Comparison of ENCODE assay signal across 9 mouse cellular contexts in the genomic region with DNA sequence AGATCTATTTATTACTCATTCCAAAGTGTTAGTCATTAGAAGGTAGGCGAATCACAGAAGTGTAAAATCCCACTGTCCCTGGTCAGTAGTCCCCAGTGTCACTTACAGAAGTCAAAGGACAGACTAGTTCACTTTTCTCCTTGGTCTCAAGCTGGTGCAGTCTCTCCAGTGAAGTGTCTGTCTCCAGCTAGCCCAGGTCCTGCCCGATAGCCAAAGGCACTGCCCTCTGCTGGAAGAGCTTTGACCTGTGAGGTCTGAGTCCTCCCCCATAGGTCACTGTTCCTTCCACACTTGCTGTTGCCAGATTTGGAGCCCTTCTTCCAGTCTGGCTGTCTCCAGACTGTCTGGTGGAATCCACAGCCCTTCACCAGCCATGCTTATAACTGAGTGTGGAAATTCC. TPM values are rescaled to one million over a fixed set of nuclear protein-coding genes. Genes with fewer than 3 reads are reported as not detected.
DNase-seq lines count a peak whose midpoint lies in the region; ATAC-seq and TF ChIP-seq lines count a peak whose summit lies in the region.
"Had no signal": no experiment of that assay in that cellular context is flagged by ENCODE, and none has a peak within 500 bp of the region (broad histone marks: within the 10 kb centered on the region; RNA-seq: fewer than 3 reads in every experiment).

No protein-coding gene starts in this region.

- H3K79me2 ChIP-seq in CH12.LX (replicated peaks; ENCODE audit: control insufficient read depth, extremely low read depth, insufficient read depth, poor library complexity, severe bottlenecking), result peaks cover 6% of the 10 kb centered on the region

- no peaks in the 10 kb centered on the region for H3K36me3 ChIP-seq in forebrain, embryonic 11.5 days (ENCODE audit: control insufficient read depth, insufficient read depth, low read length)
- H3K36me3 ChIP-seq in forebrain, embryonic 15.5 days, result 0 out of 2 replicates have a peak, but pooled peaks cover 1% of the 10 kb centered on the region
- peaks cover 2 to 4% of the 10 kb centered on the region in 2 experiments for H3K36me3 ChIP-seq in CH12.LX (replicated peaks in 1 of 2; ENCODE audit: control insufficient read depth in 1 of 2, insufficient read depth in 1 of 2, low read length in 1 of 2)
- no peaks in the 10 kb centered on the region for H3K36me3 ChIP-seq in midbrain, postnatal 0 days (ENCODE audit: insufficient read depth, low read length)
- H3K36me3 ChIP-seq: limb, embryonic 13.5 days had no signal

- DNase-seq in forebrain, embryonic 11.5 days (ENCODE audit: low spot score), result peak; percentile 51
- DNase-seq in CH12.LX (ENCODE audit: extremely low read depth), result peak; percentile 49
- DNase-seq in cerebellum, adult 18-20 months, result peak; percentile 30 to 56
- peak; percentile 69 to 74 for DNase-seq in heart, adult 18-20 months
- DNase-seq in large intestine, adult 2 months (ENCODE audit: low read depth, low spot score), result peak; percentile 18
- peak; percentile 25 for DNase-seq in midbrain, postnatal 0 days (ENCODE audit: low spot score)
- DNase-seq in yolk sac, embryonic 10.5 days (ENCODE audit: low spot score), result peak; percentile 63

- no peaks in the 10 kb centered on the region for H3K4me1 ChIP-seq in forebrain, embryonic 11.5 days (replicated peaks; ENCODE audit: control insufficient read depth, insufficient read depth, low read length)
- peaks cover 10% of the 10 kb centered on the region; the same call in 1 of the 2 replicates for H3K4me1 ChIP-seq in forebrain, embryonic 15.5 days
- 0 out of 4 replicates have a peak, but pooled peaks cover 0 to 3% of the 10 kb centered on the region in 2 experiments for H3K4me1 ChIP-seq in CH12.LX (ENCODE audit: control insufficient read depth in 1 of 2, insufficient read depth in 2 of 2)
- H3K4me1 ChIP-seq in midbrain, postnatal 0 days (ENCODE audit: insufficient read depth, low read length), result no peaks in the 10 kb centered on the region

- peak in 1 of 2 experiments; percentile 62; a peak in 2 of 4 replicates for TF ChIP-seq CTCF in CH12.LX (conservative IDR thresholded peaks at IDR 0.05 in 1 of 2, IDR thresholded peaks at IDR 0.05 in 1 of 2; ENCODE audit: low read depth in 2 of 2, low read length in 2 of 2)
- TF ChIP-seq CTCF in midbrain, postnatal 0 days (IDR thresholded peaks at IDR 0.05), result peak; percentile 50

- H3K27ac ChIP-seq in forebrain, embryonic 11.5 days (ENCODE audit: low read depth, low read length), result no peak overlapping the region
- H3K27ac ChIP-seq in forebrain, embryonic 15.5 days (replicated peaks), result no peak overlapping the region
- no peak overlapping the region for H3K27ac ChIP-seq in CH12.LX (ENCODE audit: insufficient read depth, low read depth)
- H3K27ac ChIP-seq in midbrain, postnatal 0 days (ENCODE audit: low read depth, low read length), result no peak overlapping the region

- no peak overlapping the region for H3K9ac ChIP-seq in forebrain, embryonic 11.5 days (ENCODE audit: low read length)
- no peak overlapping the region for H3K9ac ChIP-seq in forebrain, embryonic 15.5 days (replicated peaks)
- peak overlapping the region; percentile 93 for H3K9ac ChIP-seq in CH12.LX (ENCODE audit: insufficient read depth, low read depth)
- H3K9ac ChIP-seq in midbrain, postnatal 0 days (replicated peaks; ENCODE audit: low read length, poor library complexity, severe bottlenecking), result no peak overlapping the region
- H3K9ac ChIP-seq: limb, embryonic 13.5 days had no signal

- TF ChIP-seq POLR2A in CH12.LX (IDR thresholded peaks at IDR 0.05; ENCODE audit: low read depth, low read length), result no peak

- ATAC-seq in forebrain, embryonic 11.5 days (replicated peaks; ENCODE audit: low FRiP score), result no peak
- ATAC-seq in forebrain, embryonic 15.5 days (replicated peaks), result no peak
- no peak for ATAC-seq in midbrain, postnatal 0 days (ENCODE audit: low FRiP score)

- H3K27me3 ChIP-seq in forebrain, embryonic 11.5 days (ENCODE audit: control insufficient read depth, insufficient read depth, low read length), result no peaks in the 10 kb centered on the region
- no peaks in the 10 kb centered on the region for H3K27me3 ChIP-seq in forebrain, embryonic 15.5 days
- H3K27me3 ChIP-seq in CH12.LX (replicated peaks), result no peaks in the 10 kb centered on the region
- H3K27me3 ChIP-seq in midbrain, postnatal 0 days (ENCODE audit: insufficient read depth, low read length), result no peaks in the 10 kb centered on the region
- H3K27me3 ChIP-seq: limb, embryonic 13.5 days had no signal

- dilution Hi-C loops in CH12.LX (cut with MboI; ENCODE audit: extremely low pct_ligation_motif_present, extremely low pct_unique_long_range_greater_than_20kb, low sequenced_read_pairs), result no loop called here

- TF ChIP-seq EP300 in CH12.LX (IDR thresholded peaks at IDR 0.05; ENCODE audit: low read length), result no peak

- TF ChIP-seq RAD21 in CH12.LX (IDR thresholded peaks at IDR 0.05; ENCODE audit: low read depth, low read length), result peak; percentile 33

- H3K9me3 ChIP-seq in forebrain, embryonic 11.5 days (ENCODE audit: control insufficient read depth, low read length), result no peaks in the 10 kb centered on the region
- no peaks in the 10 kb centered on the region for H3K9me3 ChIP-seq in forebrain, embryonic 15.5 days
- H3K9me3 ChIP-seq in CH12.LX (replicated peaks; ENCODE audit: low read length), result no peaks in the 10 kb centered on the region
- H3K9me3 ChIP-seq in midbrain, postnatal 0 days (ENCODE audit: low read length), result no peaks in the 10 kb centered on the region
- H3K9me3 ChIP-seq: limb, embryonic 13.5 days had no signal

- no peak overlapping the region for H3K4me3 ChIP-seq in forebrain, embryonic 11.5 days (ENCODE audit: low read depth, low read length)
- H3K4me3 ChIP-seq in forebrain, embryonic 15.5 days, result no peak overlapping the region
- H3K4me3 ChIP-seq in CH12.LX (replicated peaks in 1 of 3; ENCODE audit: low read depth in 2 of 3, low read length in 2 of 3, poor library complexity in 1 of 3), result peak overlapping the region; percentile 56 to 74 (median 58)
- no peak overlapping the region for H3K4me3 ChIP-seq in midbrain, postnatal 0 days (ENCODE audit: low read depth, low read length)

- no peak overlapping the region for H3K4me2 ChIP-seq in forebrain, embryonic 11.5 days (ENCODE audit: low read depth, low read length, severe bottlenecking)
- no peak overlapping the region for H3K4me2 ChIP-seq in forebrain, embryonic 15.5 days (replicated peaks)
- peak overlapping the region; percentile 67; the same call in 1 of the 2 replicates for H3K4me2 ChIP-seq in CH12.LX (ENCODE audit: insufficient read depth, low read depth, poor library complexity, severe bottlenecking)
- no peak overlapping the region for H3K4me2 ChIP-seq in midbrain, postnatal 0 days (ENCODE audit: low read depth, low read length, poor library complexity, severe bottlenecking)

- 37% methylated on average over 2 of the region's 2 CpGs for WGBS in forebrain, embryonic 11.5 days
- 36% methylated on average over 2 of the region's 2 CpGs for WGBS in forebrain, embryonic 15.5 days
- WGBS in large intestine, adult 2 months, result 23% methylated on average over 2 of the region's 2 CpGs
- WGBS in midbrain, postnatal 0 days, result 36% methylated on average over 2 of the region's 2 CpGs

- in situ Hi-C loops in CH12.LX (cut with MboI; ENCODE audit: low pct_ligation_motif_present, low pct_unique_long_range_greater_than_20kb, low sequenced_read_pairs), result loop anchor here (25.0 kb wide), 1 partner anchor 383 kb away; no protein-coding TSS in a partner anchor

TF ChIP-seq in CH12.LX, 34 proteins besides CTCF, POLR2A, EP300 and RAD21:
- peak; percentile 55 for TF ChIP-seq SMC3 (IDR thresholded peaks at IDR 0.05; ENCODE audit: low read depth, low read length)
- TF ChIP-seq RCOR1 (conservative IDR thresholded peaks at IDR 0.05; ENCODE audit: low read depth, low read length), result no peak

RNA-seq across cellular contexts. Expression of gene Rap2c, which starts 2.1 kb away (rescaled TPM):
- 21.9 and 25.9 TPM in 2 replicates for polyA plus RNA-seq in forebrain, embryonic 11.5 days (2014; fragmentation: Nextera tagmentation; extraction: Ambion mirVana)
- 13.7 and 13.9 TPM in 2 replicates for polyA plus RNA-seq in forebrain, embryonic 15.5 days (2015; fragmentation: Nextera tagmentation; extraction: Ambion mirVana)
- 10.0 and 12.2 TPM in 2 replicates for total RNA-seq in CH12.LX (2012; rRNA removed)
- total RNA-seq in CH12.LX (2014; rRNA removed), result 31.7 and 34.7 TPM in 2 replicates
- 22.9 and 28.8 TPM in 2 replicates for polyA plus RNA-seq in CH12.LX (2012; ENCODE audit: insufficient read length, low read depth)
- 10 to 100 TPM; 21.8 to 25.6 TPM for total RNA-seq in heart, adult 18-20 months (2021)
- polyA plus RNA-seq in large intestine, adult 2 months (2012; rRNA removed), result 5.3 and 9.0 TPM in 2 replicates
- 20.9 and 22.8 TPM in 2 replicates for total RNA-seq in midbrain, postnatal 0 days (2014; rRNA removed)
- polyA plus RNA-seq in midbrain, postnatal 0 days (2015; fragmentation: Nextera tagmentation; extraction: Ambion mirVana), result 8.5 and 10.0 TPM in 2 replicates

Comparison
In these comparisons a context has a peak if more than half of its experiments do, and no peak if none do; other contexts are left out.
1. DNase-seq: peak in every context shown above with its lines; median percentile 72 in heart, adult 18-20 months; 63 in yolk sac, embryonic 10.5 days; 51 in forebrain, embryonic 11.5 days; 49 in CH12.LX; 43 in cerebellum, adult 18-20 months; 25 in midbrain, postnatal 0 days; 18 in large intestine, adult 2 months.
2. H3K4me3 ChIP-seq: peak in CH12.LX (3 of 3); none in forebrain, embryonic 11.5 days (single experiment), forebrain, embryonic 15.5 days (single experiment) and midbrain, postnatal 0 days (single experiment).